Mouse (Mus musculus): ENCODE results near the gene Dyrk1a.

The Dyrk1a gene

DNA sequence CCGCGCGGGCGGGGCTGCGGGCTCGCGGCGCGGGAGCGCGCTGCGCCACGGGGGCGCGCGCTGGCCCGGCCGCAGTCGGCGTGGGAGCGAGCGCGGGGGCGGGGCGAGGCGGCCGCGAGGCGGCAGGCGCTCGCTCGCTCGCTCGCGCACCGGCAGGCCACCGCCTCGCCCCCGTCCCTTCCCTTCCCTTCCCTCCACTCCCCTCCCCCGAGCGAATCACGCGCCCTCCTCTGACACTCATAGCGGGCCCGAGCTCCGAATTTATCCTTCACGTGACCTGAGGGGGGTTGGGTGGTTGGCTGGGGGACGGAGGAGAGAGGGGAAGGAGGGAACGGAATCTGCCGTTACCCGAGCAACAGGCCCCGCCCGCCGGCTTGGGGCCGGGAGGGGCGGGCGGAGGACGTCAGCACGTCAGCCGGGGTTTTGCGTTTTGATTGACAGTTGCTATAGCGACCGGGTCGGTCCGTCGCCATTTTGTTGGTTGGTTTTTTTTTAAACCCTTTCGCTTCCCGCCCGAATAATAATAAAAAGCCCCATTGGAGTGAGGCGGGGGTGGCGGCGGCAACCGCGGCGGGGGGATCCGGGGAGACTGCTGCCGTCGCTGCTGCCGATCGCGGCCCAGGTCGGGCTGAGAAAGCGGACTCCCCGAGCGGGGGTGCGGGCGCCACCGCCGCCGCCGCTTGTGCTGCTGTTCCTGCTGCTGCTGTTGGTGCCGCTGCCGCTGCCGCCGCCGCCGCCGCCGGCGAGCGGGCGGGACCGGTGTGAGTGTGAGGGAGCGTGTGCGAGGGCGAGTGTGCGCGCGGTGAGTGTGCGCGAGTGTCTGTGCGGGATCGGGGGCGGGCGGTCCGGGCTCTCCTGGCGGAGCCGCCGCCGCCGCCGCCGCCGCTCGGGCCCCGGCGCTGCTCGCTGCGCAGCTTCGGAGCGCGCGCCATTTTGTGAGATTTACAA lies at the start of gene Dyrk1a:
Gene Dyrk1a, plus strand, starts transcription at position 782 of the 948 bp plus-strand sequence.
- peak; percentile 95 for DNase-seq (ENCODE audit: low spot score)

- DNase-seq (ENCODE audit: low spot score) = no peak
Measured at GRCm38 (mm10) chr16:94523594-94524377, 46.0 kb upstream of the Dyrk1a start.

DNA sequence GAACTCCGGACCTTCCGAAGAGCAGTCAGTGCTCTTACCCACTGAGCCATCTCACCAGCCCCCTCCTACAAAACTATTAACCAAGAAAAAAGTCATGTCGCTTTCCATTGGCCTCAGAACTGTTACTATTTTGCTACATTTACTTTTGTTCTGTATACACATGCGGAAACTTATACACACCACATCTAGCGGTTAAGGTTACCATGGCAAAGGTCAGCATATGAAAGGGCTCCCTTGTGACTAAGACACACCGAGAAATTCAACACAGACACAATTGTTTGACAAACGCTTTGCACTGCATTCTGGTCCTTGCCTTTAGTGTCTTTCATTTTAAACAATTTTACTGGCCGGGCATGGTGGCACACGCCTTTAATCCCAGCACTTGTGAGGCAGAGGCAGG lies 45.1 kb upstream of the Dyrk1a start:
- DNase-seq (ENCODE audit: low spot score) = no peak

DNA sequence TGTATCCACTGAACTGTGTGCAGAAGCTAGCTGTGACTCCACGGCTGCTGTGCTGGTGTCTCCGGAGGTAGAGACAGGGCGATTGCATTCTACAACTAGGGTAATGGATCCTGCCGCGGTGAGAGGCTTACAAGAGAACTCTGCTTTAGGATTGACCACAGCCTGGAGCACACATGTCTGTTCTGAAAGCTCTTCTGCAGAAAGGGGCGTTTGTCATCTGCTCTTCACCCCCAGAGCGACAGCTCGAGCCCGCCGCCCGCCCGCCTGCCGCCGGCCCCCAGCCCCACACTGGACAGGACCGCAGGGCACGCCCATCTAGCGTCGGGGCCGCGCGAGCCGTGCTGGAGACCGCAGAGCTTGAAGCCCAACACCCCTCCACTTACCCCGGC lies 43.9 kb upstream of the Dyrk1a start:
- DNase-seq (ENCODE audit: low spot score) = no peak

GRCm38 (mm10) chr16:94526344-94527151 lies 43.3 kb upstream of the Dyrk1a start, which contains the start of gene Vps26c:
Gene Vps26c (minus strand): TSS chr16:94526830.
- DNase-seq (ENCODE audit: low spot score) = peak; percentile 95

DNA sequence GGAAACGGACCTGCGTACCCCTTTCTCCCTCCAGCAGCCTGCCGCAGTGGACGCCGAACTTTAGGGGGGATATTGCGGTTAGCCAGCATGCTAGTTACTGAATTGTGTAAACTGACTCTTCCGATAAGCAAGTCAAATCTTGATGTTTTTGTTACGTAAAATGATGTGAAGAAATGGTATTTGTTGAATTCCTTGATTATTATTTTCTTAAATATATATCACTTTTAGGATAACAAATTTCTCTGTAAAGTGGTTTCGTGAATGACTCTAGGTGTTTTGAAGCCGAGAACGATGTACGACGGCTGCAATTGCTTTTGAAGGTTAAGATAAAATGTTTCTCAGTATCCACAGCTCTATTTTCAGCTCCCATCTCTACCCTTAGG lies 42.7 kb upstream of the Dyrk1a start:
- DNase-seq (ENCODE audit: low spot score) = no peak

- no peak for DNase-seq (ENCODE audit: low spot score)
Measured at GRCm38 (mm10) chr16:94527546-94527945, 42.3 kb upstream of the Dyrk1a start.

DNA sequence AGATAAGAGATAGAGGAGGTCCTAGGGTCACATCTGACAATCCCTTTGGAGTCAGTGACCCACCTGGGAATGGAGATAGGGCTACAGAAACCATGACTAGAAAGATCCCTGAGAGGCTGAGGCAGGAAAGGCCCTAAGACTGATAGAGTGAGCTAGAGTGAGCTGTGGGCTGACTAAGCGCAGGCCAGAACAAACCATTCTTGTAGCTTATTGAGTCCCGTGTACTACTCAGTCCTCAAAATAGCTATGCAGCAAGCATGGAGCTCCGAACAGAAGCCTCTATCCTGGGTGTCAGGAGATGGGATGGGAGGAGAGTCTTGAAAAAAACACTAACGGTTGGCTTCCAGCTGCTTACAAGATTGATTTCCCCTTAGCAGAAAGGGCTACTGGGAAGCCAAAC lies 38.5 kb upstream of the Dyrk1a start:
- DNase-seq (ENCODE audit: low spot score) = no peak

GRCm38 (mm10) chr16:94533679-94534078 lies 36.1 kb upstream of the Dyrk1a start:
- no peak for DNase-seq (ENCODE audit: low spot score)

DNA sequence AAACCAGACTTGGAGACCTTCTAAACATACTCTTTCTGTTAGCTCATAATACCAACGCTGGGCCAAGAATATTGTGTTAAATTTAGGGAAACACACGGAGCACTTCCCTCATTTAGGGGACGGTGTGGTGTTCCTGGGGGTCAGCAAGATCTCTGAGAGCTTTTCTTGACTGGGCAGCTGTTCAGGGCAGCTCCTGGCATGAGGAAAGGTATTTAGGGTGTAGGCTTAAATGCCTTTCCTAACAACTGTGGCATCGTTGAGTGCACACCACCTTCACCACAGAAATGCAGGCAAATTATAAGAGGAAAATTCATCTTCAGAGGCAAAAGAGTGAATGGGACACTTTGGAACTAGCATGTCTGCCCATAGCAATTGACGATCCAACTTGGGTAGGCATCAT lies 34.1 kb upstream of the Dyrk1a start:
- no peak for DNase-seq (ENCODE audit: low spot score)

- no peak for DNase-seq (ENCODE audit: low spot score)
Measured at GRCm38 (mm10) chr16:94536417-94537158, 33.2 kb upstream of the Dyrk1a start.

DNA sequence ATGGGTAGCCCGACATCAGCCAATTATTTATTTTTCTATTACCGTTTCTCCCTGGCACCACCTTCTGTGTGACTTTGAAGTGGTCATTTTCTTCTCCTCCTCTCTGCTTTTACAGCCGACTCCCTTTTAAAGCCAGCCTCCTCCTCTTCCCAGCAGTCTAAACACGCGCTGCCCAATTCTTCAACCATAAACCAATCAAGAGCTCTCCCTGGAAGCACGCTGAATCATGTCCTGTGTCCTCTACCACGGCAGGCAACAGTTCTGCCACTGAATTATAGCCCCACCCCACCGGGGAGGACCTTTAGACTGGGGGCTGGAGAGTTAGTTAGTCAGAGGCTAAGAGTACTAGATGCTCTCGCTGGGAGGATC lies 32.7 kb upstream of the Dyrk1a start:
- DNase-seq (ENCODE audit: low spot score) = no peak

- DNase-seq (ENCODE audit: low spot score) = no peak
Measured at GRCm38 (mm10) chr16:94540140-94540539, 29.7 kb upstream of the Dyrk1a start.

- no peak for DNase-seq (ENCODE audit: low spot score)
Measured at GRCm38 (mm10) chr16:94542898-94543297, 26.9 kb upstream of the Dyrk1a start.

GRCm38 (mm10) chr16:94544540-94545105 lies 25.2 kb upstream of the Dyrk1a start:
- DNase-seq (ENCODE audit: low spot score) = no peak

GRCm38 (mm10) chr16:94545781-94546562 lies 23.8 kb upstream of the Dyrk1a start:
- no peak for DNase-seq (ENCODE audit: low spot score)

DNA sequence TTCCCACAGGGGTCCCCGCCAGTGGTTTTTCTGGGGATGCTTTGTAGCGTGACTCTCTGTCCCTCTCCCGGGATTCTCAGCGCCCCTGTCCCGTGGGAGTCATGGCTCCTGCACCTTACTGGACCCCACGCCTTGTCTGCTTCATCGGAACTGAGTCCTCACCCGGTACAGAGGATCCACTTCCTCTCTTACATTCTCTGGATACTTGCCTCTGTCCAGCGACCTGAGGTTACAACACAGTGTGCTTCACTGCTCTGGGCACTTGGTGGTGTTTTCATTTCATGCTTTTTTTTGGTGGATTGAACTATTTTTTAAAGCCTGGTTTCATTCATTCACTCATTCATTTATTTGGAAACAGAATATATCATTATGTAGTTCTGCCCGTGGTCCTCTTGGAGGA lies 20.0 kb upstream of the Dyrk1a start:
- DNase-seq (ENCODE audit: low spot score) = no peak

DNA sequence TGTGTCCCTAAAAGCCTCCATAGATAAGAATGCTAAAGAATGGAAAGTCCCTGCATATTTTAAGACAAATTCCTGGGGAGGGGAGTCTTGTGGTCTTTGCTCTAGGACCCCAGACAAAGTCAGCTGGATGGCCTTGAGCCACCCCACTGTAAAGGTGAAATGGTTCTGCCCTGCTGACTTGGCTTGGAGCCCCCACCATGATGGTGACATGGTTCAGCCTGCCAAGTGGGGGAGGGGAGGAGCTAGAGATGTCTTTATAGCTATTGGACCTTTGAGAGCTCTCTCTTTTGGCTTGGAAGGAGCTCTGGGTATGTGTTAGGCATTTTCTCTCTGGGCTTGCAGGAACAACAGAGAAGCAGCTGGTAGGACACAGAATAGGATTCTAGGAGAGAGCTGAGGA lies 17.9 kb upstream of the Dyrk1a start:
- no peak for DNase-seq (ENCODE audit: low spot score)

DNA sequence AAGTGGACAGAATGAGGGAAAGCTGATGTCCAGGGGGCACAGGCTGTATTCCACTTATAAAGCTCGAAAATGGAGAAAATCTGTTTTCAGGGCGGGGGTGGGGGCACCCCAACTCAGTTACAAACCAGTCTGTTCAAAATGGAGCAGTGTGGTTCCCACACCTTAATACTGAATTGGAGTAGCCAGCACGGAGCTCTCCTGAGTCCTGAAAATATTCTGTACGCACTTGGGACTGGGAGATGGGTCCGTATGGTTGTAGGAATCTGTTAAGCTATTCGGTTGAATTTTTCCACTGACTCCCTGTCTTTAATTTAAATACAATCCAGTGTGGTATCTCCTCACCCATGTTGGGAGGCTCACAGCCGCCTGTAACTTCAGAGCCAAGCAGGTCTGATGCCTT lies 14.5 kb upstream of the Dyrk1a start:
- DNase-seq (ENCODE audit: low spot score) = no peak

GRCm38 (mm10) chr16:94556228-94556627 lies 13.6 kb upstream of the Dyrk1a start:
- DNase-seq (ENCODE audit: low spot score) = no peak
